Mouse (Mus musculus) spleen, adult 2 months (tissue): ENCODE results near the gene Hpse. TPM values are rescaled to one million over a fixed set of nuclear protein-coding genes. Genes with fewer than 3 reads are reported as not detected.

ENCODE experiments used
- DNase-seq, 2 experiments: peaks; one replicate each; pipeline versions ENCODE4 v3.0.0 to v3.0.0-alpha.2; 2012 to 2021; ENCODE audit warnings: low spot score in 2 of 2, low read depth in 1 of 2
- H3K27ac ChIP-seq: fragments of 200-500 bp; 2 replicates; pipeline ENCODE4 v1.5.1; 2012; ENCODE audit warnings: low read length, inconsistent platforms; ENCODE audit not compliant: insufficient read depth
- H3K27me3 ChIP-seq: fragments of 200-500 bp; 2 replicates; pipeline ENCODE4 v1.6.1; 2012; ENCODE audit warnings: mild to moderate bottlenecking, moderate library complexity, low read length, inconsistent platforms; ENCODE audit not compliant: control insufficient read depth, insufficient read depth
- H3K36me3 ChIP-seq: fragments of 200-500 bp; 2 replicates; pipeline ENCODE4 v1.6.1; 2012; ENCODE audit warnings: mild to moderate bottlenecking, low read length, inconsistent platforms; ENCODE audit not compliant: control insufficient read depth, insufficient read depth
- H3K4me1 ChIP-seq: fragments of 200-500 bp; 2 replicates; pipeline ENCODE4 v1.6.1; 2011; ENCODE audit warnings: inconsistent platforms; ENCODE audit not compliant: control insufficient read depth, insufficient read depth, insufficient read length
- H3K4me3 ChIP-seq: fragments of 200-500 bp; 2 replicates; pipeline ENCODE4 v1.5.1; 2011; ENCODE audit warnings: mild to moderate bottlenecking, inconsistent platforms; ENCODE audit not compliant: insufficient read depth, insufficient read length; ENCODE audit errors: extremely low read depth
- CTCF ChIP-seq: fragments of 200-500 bp; IDR thresholded peaks from 2 replicates; pipeline ENCODE4 v1.5.1; 2011; ENCODE audit warnings: mild to moderate bottlenecking, inconsistent platforms; ENCODE audit not compliant: insufficient read depth, insufficient read length, insufficient replicate concordance; ENCODE audit errors: extremely low read depth
- POLR2A ChIP-seq: fragments of 200-500 bp; IDR thresholded peaks from 2 replicates; pipeline ENCODE4 v1.6.1; 2011; ENCODE audit warnings: low read depth, low read length, inconsistent platforms
- WGBS: fragments of 180-500 bp; shearing (Covaris S2); methylation state at CpG from one replicate; pipeline ENCODE4 v1.1.7; 2018; 5-methylcytosine and 5-hydroxymethylcytosine counted together
- polyA plus RNA-seq: library from polyadenylated mRNA; depleted of rRNA; stranded (reverse); fragments of >200 nt; gene quantifications from 2 replicates; pipeline ENCODE4 v1.2.3, GENCODE M21; 2012

Hpse gene
- polyA plus RNA-seq, 1 experiment: 7.3 TPM

- TF ChIP-seq POLR2A (no peak), CTCF (peak; percentile 82; the same call in 1 of the 2 replicates)
Measured at GRCm38 (mm10) chr5:100663854-100664253, 55.7 kb downstream of the Hpse start.

GRCm38 (mm10) chr5:100663011-100663410 is 56.5 kb downstream of the Hpse start:
- peak; percentile 52 to 79 for DNase-seq
- no peaks in the 10 kb centered on the region for H3K27me3 ChIP-seq
- TF ChIP-seq CTCF (no peak), POLR2A (peak; percentile 7; the same call in 1 of the 2 replicates)
- peaks cover 16% of the 10 kb centered on the region for H3K36me3 ChIP-seq
- H3K4me3 ChIP-seq: no peak overlapping the region
- peak overlapping the region; percentile 78 for H3K27ac ChIP-seq
- 45% methylated on average over 6 of the region's 6 CpGs for WGBS
- H3K4me1 ChIP-seq: peaks cover 12% of the 10 kb centered on the region; the same call in 1 of the 2 replicates

More at GRCm38 (mm10) chr5:100663854-100664253, 55.7 kb downstream of the Hpse start:
- Histone ChIP-seq H3K4me1 (peaks cover 12% of the 10 kb centered on the region; the same call in 1 of the 2 replicates), H3K4me3 (no peak overlapping the region), H3K27me3 (no peaks in the 10 kb centered on the region), H3K27ac (peak overlapping the region; percentile 78), H3K36me3 (peaks cover 13% of the 10 kb centered on the region)
- DNase-seq: peak; percentile 59 to 68
- 15% methylated on average over 5 of the region's 5 CpGs for WGBS

GRCm38 (mm10) chr5:100658460-100658859 is 61.1 kb downstream of the Hpse start:
- Histone ChIP-seq H3K27ac (no peak overlapping the region), H3K27me3 (no peaks in the 10 kb centered on the region), H3K4me3 (no peak overlapping the region), H3K4me1 (peaks cover 24% of the 10 kb centered on the region; the same call in 1 of the 2 replicates), H3K36me3 (peaks cover 10% of the 10 kb centered on the region)
- WGBS: 52% methylated on average over 6 of the region's 6 CpGs
- TF ChIP-seq CTCF: no peak
- no peak for TF ChIP-seq POLR2A
- no peak for DNase-seq

GRCm38 (mm10) chr5:100656352-100656751 is 63.2 kb downstream of the Hpse start:
- H3K27me3 ChIP-seq: no peaks in the 10 kb centered on the region
- peaks cover 10% of the 10 kb centered on the region for H3K36me3 ChIP-seq
- DNase-seq: no peak
- WGBS: 31% methylated on average over 6 of the region's 6 CpGs
- no peak overlapping the region for H3K4me3 ChIP-seq
- H3K27ac ChIP-seq: peak overlapping the region; percentile 54
- TF ChIP-seq POLR2A (no peak), CTCF (no peak)
- H3K4me1 ChIP-seq: peaks cover 13% of the 10 kb centered on the region; the same call in 1 of the 2 replicates

- Histone ChIP-seq H3K4me3 (no peak overlapping the region), H3K4me1 (peaks cover 24% of the 10 kb centered on the region), H3K27me3 (no peaks in the 10 kb centered on the region), H3K36me3 (peaks cover 2% of the 10 kb centered on the region; the same call in 1 of the 2 replicates), H3K27ac (no peak overlapping the region)
- TF ChIP-seq CTCF: no peak
- TF ChIP-seq POLR2A: no peak
- no peak for DNase-seq
- 89% methylated on average over 9 of the region's 9 CpGs for WGBS
Measured at GRCm38 (mm10) chr5:100652327-100652726, 67.2 kb downstream of the Hpse start.

- no peak for DNase-seq
- Histone ChIP-seq H3K4me1 (peaks cover 26% of the 10 kb centered on the region), H3K27me3 (no peaks in the 10 kb centered on the region), H3K4me3 (no peak overlapping the region), H3K36me3 (peaks cover 2% of the 10 kb centered on the region; the same call in 1 of the 2 replicates), H3K27ac (no peak overlapping the region)
- WGBS: 75% methylated on average over 10 of the region's 10 CpGs
- TF ChIP-seq POLR2A (no peak), CTCF (no peak)
Measured at GRCm38 (mm10) chr5:100651486-100651885, 68.0 kb downstream of the Hpse start.

GRCm38 (mm10) chr5:100650969-100651368 is 68.5 kb downstream of the Hpse start:
- no peak overlapping the region for H3K27ac ChIP-seq
- TF ChIP-seq CTCF (no peak), POLR2A (no peak)
- H3K4me3 ChIP-seq: no peak overlapping the region
- no peak for DNase-seq
- peaks cover 2% of the 10 kb centered on the region; the same call in 1 of the 2 replicates for H3K36me3 ChIP-seq
- WGBS: 85% methylated on average over 7 of the region's 7 CpGs
- no peaks in the 10 kb centered on the region for H3K27me3 ChIP-seq
- H3K4me1 ChIP-seq: peaks cover 24% of the 10 kb centered on the region
